Mouse (Mus musculus) bone marrow macrophage, adult 2 months (primary cell): ENCODE data around the gene Prss56.

Source experiments
- CTCF ChIP-seq: IDR thresholded peaks from 2 replicates; pipeline ENCODE4 v1.5.1; 2012; ENCODE audit warnings: low read depth, mild to moderate bottlenecking, low read length, moderate library complexity
- POLR2A ChIP-seq: IDR thresholded peaks from 2 replicates; pipeline ENCODE4 v1.6.1; 2012; ENCODE audit warnings: mild to moderate bottlenecking, low read depth, low read length, borderline replicate concordance

DNA sequence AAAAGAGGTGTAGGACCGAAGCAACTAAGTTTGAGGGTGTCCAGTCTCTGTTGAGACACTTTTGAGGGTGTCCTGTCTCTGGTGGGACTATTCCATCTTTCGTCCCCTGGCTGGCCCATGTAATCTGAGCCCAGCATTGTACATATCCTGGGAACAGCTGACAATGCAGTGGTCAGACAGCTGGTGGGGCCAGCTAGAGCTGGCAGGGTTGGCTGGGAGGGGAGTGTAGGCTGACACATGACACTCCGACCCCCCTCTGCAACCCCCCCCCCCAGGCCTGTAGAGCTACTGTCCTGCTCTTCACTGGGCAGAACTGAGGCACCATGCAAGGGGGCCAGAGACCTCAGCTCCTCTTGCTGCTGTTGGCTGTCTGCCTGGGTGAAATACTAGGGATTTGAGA, 22.4 kb downstream of the Prss56 start:
- TF ChIP-seq CTCF, result no peak
- no peak for TF ChIP-seq POLR2A
